Mouse (Mus musculus) ES-E14 (cell line): Measurements from ENCODE around the gene Micu2. TPM values are rescaled to one million over a fixed set of nuclear protein-coding genes. Genes with fewer than 3 reads are reported as not detected.
"Not testable (repeated sequence)": the region's sequence is repeated elsewhere in the genome, so short reads cannot be mapped to it uniquely, and the experiment has no call there.

Experiments
- DNase-seq: peaks from one replicate; pipeline ENCODE4 v3.0.0-alpha.2; 2013; ENCODE audit warnings: low read depth, low spot score
- H3K27ac ChIP-seq: 2 replicates; pipeline ENCODE4 v1.5.1; 2012; ENCODE audit warnings: low read depth, mild to moderate bottlenecking, low read length, moderate library complexity, mixed read lengths; ENCODE audit not compliant: poor library complexity, insufficient read depth, severe bottlenecking
- H3K36me3 ChIP-seq: 2 replicates; pipeline ENCODE4 v1.6.1; 2012; ENCODE audit warnings: mild to moderate bottlenecking, low read length, moderate library complexity, mixed read lengths; ENCODE audit not compliant: control insufficient read depth, poor library complexity, insufficient read depth, severe bottlenecking
- H3K4me1 ChIP-seq, 2 experiments: fragments of 150-350 bp in 1 of 2; sonication (generic) in 1 of 2; 2 replicates each; pipeline ENCODE4 v1.6.1; 2012; ENCODE audit warnings: low read length in 2 of 2, mild to moderate bottlenecking in 1 of 2, mixed read lengths in 1 of 2; ENCODE audit not compliant: control insufficient read depth in 2 of 2, insufficient read depth in 2 of 2, poor library complexity in 1 of 2
- H3K4me3 ChIP-seq, 2 experiments: fragments of 150-350 bp in 1 of 2; sonication (generic) in 1 of 2; 2 replicates each; pipeline ENCODE4 v1.5.1; 2012; ENCODE audit warnings: low read length in 2 of 2, low read depth in 1 of 2, mild to moderate bottlenecking in 1 of 2, mixed read lengths in 1 of 2; ENCODE audit not compliant: insufficient read depth in 1 of 2, poor library complexity in 1 of 2, severe bottlenecking in 1 of 2
- H3K9ac ChIP-seq: 2 replicates; pipeline ENCODE4 v1.6.1; 2012; ENCODE audit warnings: low read depth, mild to moderate bottlenecking, low read length, mixed read lengths; ENCODE audit not compliant: poor library complexity, insufficient read depth, severe bottlenecking
- H3K9me3 ChIP-seq: fragments of 150-350 bp; sonication (generic); 2 replicates; pipeline ENCODE4 v1.6.1; 2012; ENCODE audit warnings: low read depth, mild to moderate bottlenecking, low read length; ENCODE audit not compliant: control insufficient read depth, insufficient read depth
- CHD2 ChIP-seq: IDR thresholded peaks from 2 replicates; pipeline ENCODE4 v1.6.1; 2014; ENCODE audit warnings: mild to moderate bottlenecking, low read depth, low read length, inconsistent platforms
- HCFC1 ChIP-seq: IDR thresholded peaks from 2 replicates; pipeline ENCODE4 v1.6.1; 2012; ENCODE audit warnings: low read length, inconsistent platforms, borderline replicate concordance; ENCODE audit not compliant: insufficient read depth
- MAFK ChIP-seq: IDR thresholded peaks from 2 replicates; pipeline ENCODE4 v1.6.1; 2014; ENCODE audit warnings: mild to moderate bottlenecking, low read depth, low read length, inconsistent platforms; ENCODE audit not compliant: insufficient read depth
- ZC3H11A ChIP-seq: IDR thresholded peaks from 2 replicates; pipeline ENCODE4 v1.6.1; 2012; ENCODE audit warnings: low read depth, mild to moderate bottlenecking, inconsistent platforms, low read length, borderline replicate concordance
- ZNF384 ChIP-seq: IDR thresholded peaks from 2 replicates; pipeline ENCODE4 v1.6.1; 2012; ENCODE audit warnings: low read depth, low read length, inconsistent platforms
- in situ Hi-C, 2 experiments: fragments of 600-800 bp; cut with MboI; formaldehyde crosslinking; loops; one replicate each; pipeline ENCODE4 v1.15.1; 2025; ENCODE audit warnings: low sequenced_read_pairs in 2 of 2, inconsistent platforms in 1 of 2; ENCODE audit not compliant: unreplicated experiment in 2 of 2
- total RNA-seq: library from RNA; depleted of rRNA; stranded (reverse); fragments of 300-350 nt; gene quantifications from 2 replicates; pipeline ENCODE4 v1.2.3, GENCODE M21; 2012

The Micu2 gene
- total RNA-seq, 1 experiment: 7.6 TPM

DNA sequence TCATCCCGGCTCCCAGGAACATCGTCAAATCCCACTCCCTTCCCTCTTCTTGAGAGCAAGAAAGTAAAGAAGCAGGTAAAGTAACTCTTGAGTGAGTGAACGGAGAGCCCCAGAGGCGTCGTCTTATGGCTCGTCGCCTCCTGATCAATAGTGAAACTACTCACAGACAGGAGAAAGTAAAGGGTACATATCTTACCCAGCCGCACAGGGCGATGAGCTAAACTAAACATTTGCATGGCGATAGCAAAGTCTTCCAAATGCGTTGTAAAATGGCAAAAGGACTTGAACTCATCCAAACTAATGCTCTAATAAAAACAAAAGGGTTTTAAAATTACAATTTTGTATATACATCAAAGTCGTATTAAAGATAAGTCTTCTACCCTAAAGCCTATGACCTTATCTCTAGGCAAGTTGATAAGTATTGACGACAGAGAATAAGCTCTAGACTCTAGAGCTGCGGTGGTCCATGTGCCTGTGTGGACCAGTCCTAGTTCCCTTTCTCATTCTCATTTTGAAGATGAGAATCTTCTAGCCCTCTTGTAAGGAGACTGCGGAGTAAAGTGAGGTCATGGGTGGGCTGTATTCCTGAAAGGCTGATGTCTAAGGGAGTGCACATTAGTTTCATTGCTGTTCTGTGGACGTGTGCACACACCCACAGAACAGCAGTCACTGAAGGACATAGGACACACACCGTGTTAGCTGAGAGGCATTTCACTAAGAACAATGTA lies 79.8 kb downstream of the Micu2 start:
- in situ Hi-C loops: loop anchor here in 1 of 2 experiments (25.0 kb wide), 1 partner anchor 232 kb away; no protein-coding TSS in a partner anchor
- Histone ChIP-seq H3K9me3 (no peaks in the 10 kb centered on the region), H3K9ac (no peak overlapping the region), H3K36me3 (no peaks in the 10 kb centered on the region), H3K27ac (no peak overlapping the region), H3K4me1 (peaks cover 3 to 12% of the 10 kb centered on the region in 2 experiments; a peak in 2 of 4 replicates), H3K4me3 (no peak overlapping the region)
- TF ChIP-seq ZNF384 (no peak), HCFC1 (no peak), ZC3H11A (no peak)
- DNase-seq: no peak

DNA sequence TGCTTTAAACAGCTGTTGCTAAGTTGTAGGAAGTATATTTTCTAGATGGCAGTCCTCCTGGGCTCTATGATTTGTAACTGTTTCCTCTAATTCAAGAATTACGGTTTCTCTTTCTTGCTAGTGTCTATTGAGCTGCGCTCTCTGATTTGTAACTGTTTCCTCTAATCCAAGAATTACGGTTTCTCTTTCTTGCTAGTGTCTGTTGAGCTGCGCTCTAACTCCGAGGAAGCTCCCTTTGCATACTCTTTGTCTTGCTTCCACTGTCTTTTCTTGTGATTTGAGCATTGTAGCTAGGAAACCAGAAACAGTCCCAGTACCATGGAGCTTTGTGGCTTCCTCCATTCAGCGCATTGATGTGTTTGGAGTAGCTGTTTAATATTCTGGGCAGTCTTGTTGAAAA lies 83.7 kb downstream of the Micu2 start:
- H3K9ac ChIP-seq: no peak overlapping the region
- no peak overlapping the region for H3K27ac ChIP-seq
- H3K4me1 ChIP-seq: peaks cover 3 to 12% of the 10 kb centered on the region in 2 experiments
- in situ Hi-C loops: loop anchor here in 1 of 2 experiments (25.0 kb wide), 1 partner anchor 228 kb away; no protein-coding TSS in a partner anchor
- peak; percentile 30 for DNase-seq
- no peak overlapping the region for H3K4me3 ChIP-seq
- no peak for TF ChIP-seq ZNF384
- no peak for TF ChIP-seq MAFK
- no peak for TF ChIP-seq HCFC1
- TF ChIP-seq CHD2: no peak
- no peak for TF ChIP-seq ZC3H11A
- no peaks in the 10 kb centered on the region for H3K36me3 ChIP-seq
- H3K9me3 ChIP-seq: no peaks in the 10 kb centered on the region

- not testable (repeated sequence) for H3K27ac ChIP-seq
Observed at GRCm38 (mm10) chr14:57912211-57913007, 86.7 kb downstream of the Micu2 start.

DNA sequence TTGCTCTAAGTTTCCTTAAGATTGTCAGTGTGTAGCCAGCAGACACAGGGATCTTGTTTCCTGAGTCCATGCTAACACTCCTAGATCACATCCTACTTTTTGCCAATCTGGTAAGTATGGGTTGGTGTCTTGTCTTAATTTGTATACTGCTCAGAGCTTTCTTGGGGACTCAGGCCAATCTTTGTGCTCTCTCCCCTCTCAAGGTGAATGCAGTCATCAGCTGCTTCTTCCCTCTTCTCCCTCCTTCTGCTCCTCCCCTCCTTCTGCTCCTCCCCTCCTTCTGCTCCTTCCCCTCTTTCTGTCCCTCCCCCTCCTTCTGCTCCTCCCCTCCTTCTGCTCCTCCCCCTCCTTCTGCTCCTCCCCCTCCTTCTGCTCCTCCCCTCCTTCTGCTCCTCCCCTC lies 87.3 kb downstream of the Micu2 start:
- not testable (repeated sequence) for DNase-seq, H3K9me3 ChIP-seq, H3K27ac ChIP-seq, H3K4me3 ChIP-seq, H3K9ac ChIP-seq, H3K36me3 ChIP-seq
- in situ Hi-C loops: loop anchor here in 1 of 2 experiments (25.0 kb wide), 1 partner anchor 224 kb away; no protein-coding TSS in a partner anchor
- H3K4me1 ChIP-seq: peaks cover 19 to 25% of the 10 kb centered on the region in 2 experiments

More at GRCm38 (mm10) chr14:57912211-57913007, 86.7 kb downstream of the Micu2 start:
- H3K9me3 ChIP-seq, H3K36me3 ChIP-seq, H3K9ac ChIP-seq, H3K4me3 ChIP-seq: not testable (repeated sequence)
- in situ Hi-C loops: loop anchor here in 1 of 2 experiments (25.0 kb wide), 1 partner anchor 225 kb away; no protein-coding TSS in a partner anchor
- peak; percentile 56 for DNase-seq
- peak; percentile 66 for TF ChIP-seq ZNF384
- peaks cover 17 to 22% of the 10 kb centered on the region in 2 experiments for H3K4me1 ChIP-seq
